Mouse (Mus musculus) monocyte, adult 59 days (primary cell): Measurements from ENCODE around the gene Spink4. TPM values are rescaled to one million over a fixed set of nuclear protein-coding genes. Genes with fewer than 3 reads are reported as not detected.

Experiments
- total RNA-seq, 2 experiments: library from RNA; stranded (reverse); gene quantifications; one replicate each; pipeline ENCODE4 v1.2.4; 2023

The Spink4 gene
- not detected for total RNA-seq

GRCm38 (mm10) chr4:40919785-40920184 lies at the start of gene Spink4:
TSS of gene Spink4 (plus strand) at chr4:40920052.

DNA sequence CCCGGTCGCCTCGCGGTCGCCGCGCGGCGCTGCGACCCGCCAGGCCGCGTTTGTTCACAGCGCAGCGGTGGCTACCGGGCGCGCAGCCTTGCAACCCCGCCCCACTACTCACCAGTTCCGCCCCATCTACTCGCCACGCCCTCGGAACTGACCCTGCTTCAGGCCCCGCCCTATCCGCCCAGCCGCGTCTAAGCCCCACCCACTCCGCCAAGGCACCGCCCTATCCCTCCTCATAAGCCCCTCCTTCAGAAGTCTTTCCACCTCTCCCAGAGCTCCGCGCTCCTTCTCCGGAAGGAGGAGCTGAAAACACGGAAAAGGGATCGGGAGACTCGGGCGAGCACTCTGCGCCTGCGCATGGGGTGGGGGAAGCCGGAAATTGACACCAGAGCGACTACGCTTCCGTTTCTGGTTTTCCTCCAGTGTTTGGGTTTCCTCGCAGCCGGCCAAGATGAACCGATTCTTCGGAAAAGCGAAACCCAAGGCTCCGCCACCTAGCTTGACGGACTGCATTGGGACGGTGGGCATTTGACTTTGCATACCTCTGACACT lies 28.4 kb downstream of the Spink4 start, which contains the start of the genes Bag1 and Chmp5:
TSS of gene Bag1 (minus strand) at position 135 of the 549 bp plus-strand sequence.
TSS of gene Chmp5 (plus strand) at position 248 of the 549 bp plus-strand sequence.

DNA sequence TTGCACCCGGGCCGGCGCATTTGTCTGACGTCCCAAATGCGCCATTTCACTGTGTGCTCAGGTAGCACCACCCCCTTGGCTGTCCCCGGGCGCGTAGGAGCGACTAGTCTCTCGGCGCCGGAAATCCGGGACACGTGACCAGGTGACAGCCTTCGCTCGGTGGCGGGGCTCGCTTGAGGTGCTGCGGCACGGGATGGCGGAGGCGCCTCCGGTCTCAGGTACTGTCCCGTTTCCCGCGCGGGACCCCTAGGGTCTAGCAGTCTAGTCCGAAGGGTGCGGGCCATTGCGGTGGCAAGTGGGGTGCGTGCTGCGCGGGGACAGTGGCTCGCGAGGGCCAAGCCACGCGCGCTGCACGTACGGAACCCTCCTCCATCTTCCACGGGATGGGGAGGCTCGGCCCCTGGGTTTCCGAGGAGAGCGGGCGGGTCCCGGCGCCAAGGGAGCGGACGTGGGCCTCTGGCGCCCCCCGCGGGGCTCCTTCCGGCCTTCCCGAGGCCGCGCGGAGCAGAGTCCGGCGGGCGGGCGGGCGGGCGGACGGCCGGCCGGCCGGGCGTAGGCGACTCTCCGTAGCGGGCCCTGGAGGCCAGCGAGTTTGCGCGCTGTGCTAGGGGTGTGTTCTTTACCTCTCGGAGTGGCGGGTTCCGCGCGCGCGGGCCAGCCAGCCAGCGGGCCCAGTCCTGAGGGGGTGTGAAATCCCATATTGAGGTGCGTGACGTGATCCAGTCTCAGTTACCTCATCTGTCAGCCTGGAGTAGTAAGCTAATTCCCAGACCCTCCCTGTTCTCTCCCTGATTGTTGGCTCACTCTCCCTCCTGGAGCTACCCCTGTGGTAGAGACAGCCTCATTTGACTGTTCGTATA lies 51.2 kb downstream of the Spink4 start, which contains the start of gene Nfx1:
TSS of gene Nfx1 (plus strand) at position 65 of the 860 bp plus-strand sequence.

Other genes with a start within 250 kb of the Spink4 start
- gene Aptx, start 216.9 kb upstream of the Spink4 start, total RNA-seq = 10 to 100 TPM; 11.9 to 15.8 TPM
- 100 to 1,000 TPM; 241 to 250 TPM for gene Dnaja1, start 197.9 kb upstream of the Spink4 start, total RNA-seq
- gene Smu1, start 162.1 kb upstream of the Spink4 start, total RNA-seq = 10 to 100 TPM; 53.4 to 60.9 TPM
- 10 to 100 TPM; 53.6 to 58.1 TPM for gene B4galt1, start 66.0 kb upstream of the Spink4 start, total RNA-seq
- 10 to 100 TPM; 80.8 to 81.4 TPM for gene Bag1, start 28.2 kb downstream of the Spink4 start, total RNA-seq
- 10 to 100 TPM; 52.3 to 56.3 TPM for gene Chmp5, start 28.4 kb downstream of the Spink4 start, total RNA-seq
- gene Nfx1, start 50.9 kb downstream of the Spink4 start, total RNA-seq = 10 to 100 TPM; 47.4 to 52.6 TPM
- gene Aqp7, start 128.1 kb downstream of the Spink4 start, total RNA-seq = not detected
- under 1 TPM in 1 of 2 experiments, not detected in 1; 0.45 TPM for gene Aqp3, start 178.1 kb downstream of the Spink4 start, total RNA-seq
- gene Nol6, start 204.4 kb downstream of the Spink4 start, total RNA-seq = 10 to 100 TPM; 35.6 to 39.7 TPM
- gene Ube2r2, start 215.7 kb downstream of the Spink4 start, total RNA-seq = 10 to 100 TPM; 58.4 to 72.8 TPM